Mouse (Mus musculus): ENCODE data around the gene Mars. TPM values are rescaled to one million over a fixed set of nuclear protein-coding genes. Genes with fewer than 3 reads are reported as not detected.

Mars gene
- 100 to 1,000 TPM; 106 to 128 TPM for total RNA-seq (2021)
- polyA plus RNA-seq (2012; rRNA removed) = 90.6 and 111 TPM in 2 replicates
- long read RNA-seq, transcript Mars-201 (21 exons, 2,939 nt) = major isoform, 135 of 156 reads
- long read RNA-seq, transcript Mars-206 (22 exons, 2,962 nt) = minor isoform, 5 of 156 reads
- long read RNA-seq, partial matches to known transcripts = 7 of 156 reads
- long read RNA-seq, other reads (novel, unspliced or antisense) = 8 of 156 reads

DNA sequence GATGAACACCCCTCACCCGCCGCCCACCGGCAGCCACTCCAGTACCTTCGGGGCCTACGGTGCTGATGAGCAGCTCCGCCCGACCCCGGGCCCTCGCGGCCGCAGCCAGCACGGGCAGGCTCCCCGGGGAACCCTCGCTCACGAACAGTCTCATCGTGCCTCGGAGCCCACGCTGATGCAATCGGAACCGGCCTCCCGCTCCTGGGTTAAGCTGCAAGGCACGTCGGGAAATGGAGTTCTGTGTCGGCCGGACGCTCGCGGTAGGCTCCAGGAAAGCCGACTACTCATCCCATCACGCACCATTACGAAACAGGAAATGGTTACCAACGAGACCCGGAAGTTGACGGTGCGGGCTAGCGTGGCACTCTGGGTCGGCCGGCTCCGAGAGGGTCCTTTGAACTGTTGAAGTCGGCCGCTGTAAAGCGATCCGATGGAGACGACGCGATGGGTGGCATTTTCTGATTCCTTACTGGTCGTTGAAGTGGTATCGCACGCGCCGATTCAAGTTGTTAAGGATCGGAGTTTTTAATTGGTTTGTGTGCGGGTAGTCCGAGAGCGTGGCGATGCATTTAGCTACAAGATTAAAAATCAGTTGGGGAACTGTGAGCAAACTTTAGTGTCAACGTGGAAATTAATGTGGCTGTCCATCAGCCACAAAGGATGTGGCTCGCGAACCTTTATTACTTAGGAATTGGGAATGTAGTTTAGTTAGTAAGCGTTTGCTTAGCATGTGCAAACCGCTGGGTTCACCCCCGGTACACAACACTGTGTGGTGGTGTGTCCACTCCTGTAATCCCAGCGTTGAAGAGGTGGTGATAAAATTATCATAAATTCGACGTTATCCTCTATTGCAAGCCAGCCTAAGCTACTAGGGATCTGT, at the start of gene Mars:
Mars (minus strand) TSS at position 311 of the 880 bp plus-strand sequence.
- DNase-seq = peak; percentile 98

DNA sequence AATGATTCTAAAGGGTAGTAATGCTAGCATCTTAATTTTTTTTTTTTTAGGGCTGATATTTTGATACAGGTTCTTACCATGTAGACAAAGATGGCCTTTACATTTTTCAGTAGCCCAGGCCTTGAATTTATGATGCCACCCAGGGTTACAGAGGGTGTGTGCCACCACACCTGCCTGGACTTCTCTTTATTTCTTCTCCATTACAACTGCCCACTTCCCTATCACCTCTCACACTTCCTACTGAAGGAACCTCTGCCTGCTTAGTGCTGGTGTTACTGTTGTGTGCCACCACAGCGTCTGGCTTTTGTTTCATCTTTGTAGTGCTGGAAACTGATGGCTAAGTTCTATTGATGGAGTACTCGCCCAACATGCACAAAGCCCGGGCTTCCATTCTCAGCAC, 49.1 kb upstream of the Mars start:
- no peak for DNase-seq

DNA sequence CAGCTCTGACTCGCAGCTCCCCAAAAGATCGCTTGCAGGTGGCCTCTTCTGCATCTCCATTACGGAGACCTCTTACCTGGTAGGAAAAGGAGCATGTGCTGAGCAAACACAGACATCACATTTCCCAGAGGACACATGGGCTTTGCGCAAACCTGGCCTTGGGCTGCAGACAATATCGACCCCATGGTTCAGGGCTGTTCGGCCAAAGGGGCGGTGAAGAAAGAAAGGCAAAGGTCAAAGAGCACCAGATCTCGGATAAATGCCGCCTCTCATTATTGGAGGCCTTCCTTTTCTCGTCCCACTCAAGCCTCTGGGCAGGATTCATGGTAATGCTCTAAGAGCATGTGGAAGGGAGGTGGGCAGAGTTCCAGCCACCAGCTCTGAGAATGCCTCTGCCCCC, 43.8 kb upstream of the Mars start:
- no peak for DNase-seq

DNA sequence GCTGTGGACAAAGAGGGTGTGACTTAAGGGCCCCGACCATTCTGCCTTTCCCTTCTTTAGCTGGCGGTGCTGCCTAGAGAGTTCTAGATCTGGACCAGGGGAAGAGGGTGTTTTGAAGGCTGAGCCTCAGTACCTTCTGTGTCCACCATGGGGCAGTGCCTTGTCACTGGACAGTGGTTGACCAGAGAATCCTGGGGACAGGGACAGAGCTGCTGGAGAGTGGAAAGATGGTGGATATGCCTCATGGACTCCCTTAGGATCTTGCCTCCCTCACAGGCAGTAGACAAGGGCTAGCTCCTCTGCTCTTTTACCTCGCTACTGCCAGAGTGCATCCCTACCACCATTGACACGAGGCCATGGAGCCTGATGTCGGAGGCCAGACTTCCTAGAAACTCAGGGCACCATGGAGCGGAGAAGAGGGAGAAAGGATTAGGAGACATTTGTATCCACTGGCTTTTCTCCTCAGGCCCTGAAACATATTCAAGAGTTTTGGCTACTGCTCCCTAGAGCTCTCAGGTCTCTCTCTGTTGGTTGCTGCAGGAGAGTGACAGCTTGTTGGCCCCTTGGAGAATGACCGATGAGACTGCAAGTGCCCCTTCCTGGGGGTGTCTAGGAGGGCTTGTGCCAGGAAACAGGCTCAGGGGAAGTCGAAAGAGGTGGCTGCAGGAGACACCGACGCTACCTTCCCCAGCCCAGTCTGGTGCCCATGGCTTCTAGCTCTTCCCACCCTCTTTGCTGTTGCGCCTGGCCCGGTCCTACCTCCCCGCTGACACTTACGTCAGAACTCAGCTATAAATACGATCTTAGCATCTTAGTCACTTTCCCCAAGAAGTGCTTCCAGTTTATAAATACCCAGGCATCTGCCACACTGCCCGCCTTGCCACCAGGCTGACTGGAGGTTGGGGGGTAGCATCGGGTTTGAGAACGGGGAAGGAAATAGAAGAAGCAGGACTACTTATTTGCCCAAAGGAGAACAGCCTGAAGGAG, 42.6 kb upstream of the Mars start, which contains the start of gene Inhbe:
Inhbe (minus strand) TSS at position 503 of the 987 bp plus-strand sequence.
- DNase-seq = peak; percentile 51

DNA sequence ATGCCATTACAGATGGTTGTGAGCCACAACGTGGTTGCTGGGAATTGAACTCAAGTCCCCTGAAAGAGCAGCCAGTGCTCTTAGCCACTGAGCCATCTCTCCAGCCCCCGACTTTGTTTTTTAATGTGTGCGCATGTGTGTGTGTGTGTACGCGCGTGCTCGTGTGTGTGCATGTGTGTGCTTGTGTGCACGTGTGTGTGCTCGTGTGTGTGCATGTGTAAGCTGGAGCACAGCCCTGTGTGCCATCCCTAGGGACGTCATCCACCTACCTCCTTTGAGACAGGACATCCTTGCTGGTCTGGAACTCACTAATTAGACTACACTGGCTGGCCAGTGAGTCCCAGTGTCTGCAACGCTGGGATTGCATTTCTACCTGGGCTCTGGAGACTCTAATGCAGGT, 41.2 kb upstream of the Mars start:
- no peak for DNase-seq

DNA sequence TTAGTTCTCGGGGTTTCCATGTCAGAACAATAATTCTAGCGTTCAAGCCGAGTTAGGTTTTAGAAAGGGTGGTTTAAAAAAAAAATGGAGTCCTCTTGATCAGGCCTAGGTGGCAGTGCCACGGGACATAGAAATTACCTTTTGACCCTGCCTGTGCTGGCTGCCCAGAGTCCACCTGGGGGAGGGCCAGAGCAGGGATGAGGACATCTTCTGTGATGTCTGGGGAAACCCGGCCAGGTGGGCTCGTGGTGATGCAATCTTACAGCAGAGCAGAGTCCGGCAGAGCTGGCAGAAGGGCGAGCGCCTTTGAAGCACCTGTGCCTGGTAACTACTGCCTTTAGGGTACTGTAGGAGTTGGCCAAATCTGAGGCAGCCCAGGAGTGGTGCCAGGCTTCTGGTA, 40.6 kb upstream of the Mars start:
- no peak for DNase-seq

DNA sequence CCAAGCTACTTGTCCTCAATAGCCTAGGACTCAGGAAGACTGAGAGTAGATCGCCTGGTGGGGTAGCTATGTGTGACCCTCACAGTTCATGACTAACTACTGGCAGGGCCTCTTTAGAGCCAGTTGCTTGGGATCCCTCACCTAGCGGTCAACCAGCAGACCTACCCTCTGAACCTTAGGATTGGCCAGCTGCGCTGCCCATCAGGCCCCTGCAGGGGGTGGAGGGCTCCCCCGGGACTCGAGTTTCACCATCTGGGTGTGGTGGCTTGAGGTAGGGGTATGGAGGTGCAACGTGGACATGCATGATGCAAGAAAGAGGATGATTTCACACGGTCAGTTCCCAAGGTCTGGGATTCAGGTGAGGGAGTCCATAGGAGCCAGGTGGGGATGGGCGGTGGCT, 40.1 kb upstream of the Mars start:
- no peak for DNase-seq

DNA sequence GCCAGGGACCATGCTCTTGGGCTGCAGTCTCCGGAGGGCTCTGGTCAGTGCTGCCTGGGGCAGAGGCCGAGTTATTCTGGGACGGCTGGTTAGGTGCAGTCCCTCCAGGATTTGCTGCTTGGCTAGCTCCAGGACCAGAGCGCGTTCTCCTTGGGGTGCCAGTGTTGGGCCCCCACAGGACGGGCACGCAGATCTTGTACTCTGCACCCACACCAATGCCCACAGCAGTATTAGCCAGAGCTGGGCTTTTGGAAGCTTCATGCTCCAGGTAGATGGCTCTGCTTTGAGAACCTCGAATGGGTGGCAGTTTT, 39.7 kb upstream of the Mars start:
- no peak for DNase-seq

DNA sequence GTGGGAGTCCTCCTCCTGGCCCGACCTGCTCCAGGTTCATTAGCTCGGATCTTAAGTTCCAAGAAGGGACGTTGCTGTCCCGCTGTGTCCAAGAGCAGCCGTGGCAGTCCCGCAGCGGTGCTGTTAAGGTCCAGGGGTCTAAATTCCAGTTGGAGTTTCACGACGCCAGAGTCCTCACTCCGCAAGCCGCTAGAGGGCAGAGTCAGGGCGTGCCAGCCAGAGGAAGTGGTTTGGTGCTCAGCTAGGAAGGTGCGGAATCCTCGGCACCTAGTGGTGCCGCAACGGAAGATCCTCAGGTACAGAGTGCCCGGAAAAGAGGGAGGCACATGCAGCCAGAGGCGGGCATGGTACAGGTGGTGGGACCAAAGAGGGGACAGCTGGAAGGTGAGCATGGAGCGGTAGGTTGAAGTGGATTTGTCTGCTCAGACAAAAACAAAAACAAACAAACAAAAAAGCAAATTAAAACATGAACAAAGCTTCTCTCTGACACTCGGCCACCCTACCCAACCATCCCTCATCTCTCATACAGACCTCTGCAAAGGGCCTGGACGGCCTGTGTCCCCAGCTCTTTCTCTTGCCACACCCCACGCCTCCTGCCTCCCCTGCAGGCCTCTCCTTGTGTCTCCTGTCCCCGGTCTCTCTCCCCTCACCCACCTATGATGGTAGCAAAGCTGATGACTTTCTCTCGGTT, 39.2 kb upstream of the Mars start:
- DNase-seq = peak; percentile 61

DNA sequence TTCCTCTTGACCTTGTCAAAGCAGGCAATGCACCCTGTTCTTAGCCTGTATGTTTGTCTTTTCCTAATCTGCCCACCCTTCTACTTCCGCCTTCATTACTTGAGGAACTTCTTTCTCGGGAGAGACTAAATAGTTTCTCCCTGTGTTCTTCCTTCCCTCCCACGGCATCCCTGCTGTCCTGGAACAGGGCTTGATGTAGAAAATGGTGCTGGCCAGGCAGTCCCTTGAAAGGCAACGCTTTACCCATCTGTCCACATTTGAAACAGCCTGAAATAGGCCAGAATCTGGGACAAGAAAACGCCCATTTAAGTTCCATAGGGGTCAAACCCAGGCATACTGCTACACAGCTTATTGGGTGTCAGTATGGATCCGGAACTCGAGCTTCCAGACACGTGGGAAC, 38.2 kb upstream of the Mars start:
- DNase-seq = no peak

DNA sequence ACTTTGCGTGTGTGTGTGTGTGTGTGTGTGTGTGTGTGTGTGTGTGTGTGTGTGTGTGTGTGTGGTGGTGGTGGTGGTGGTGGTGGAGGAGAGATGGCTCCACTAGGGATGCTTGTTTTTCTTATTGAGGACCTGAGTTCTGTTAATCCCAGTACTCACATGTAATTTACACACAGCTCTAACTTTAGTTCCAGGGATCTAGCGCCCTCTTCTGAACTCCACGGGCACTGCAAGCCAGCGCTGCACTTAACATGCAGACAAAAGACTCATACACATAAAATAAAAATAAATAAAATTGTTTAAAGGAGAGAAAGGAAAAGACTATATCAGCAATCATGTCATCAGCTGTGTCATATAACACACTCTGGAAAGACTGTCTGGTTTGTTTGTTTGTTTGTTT, 37.4 kb upstream of the Mars start:
- no peak for DNase-seq

DNA sequence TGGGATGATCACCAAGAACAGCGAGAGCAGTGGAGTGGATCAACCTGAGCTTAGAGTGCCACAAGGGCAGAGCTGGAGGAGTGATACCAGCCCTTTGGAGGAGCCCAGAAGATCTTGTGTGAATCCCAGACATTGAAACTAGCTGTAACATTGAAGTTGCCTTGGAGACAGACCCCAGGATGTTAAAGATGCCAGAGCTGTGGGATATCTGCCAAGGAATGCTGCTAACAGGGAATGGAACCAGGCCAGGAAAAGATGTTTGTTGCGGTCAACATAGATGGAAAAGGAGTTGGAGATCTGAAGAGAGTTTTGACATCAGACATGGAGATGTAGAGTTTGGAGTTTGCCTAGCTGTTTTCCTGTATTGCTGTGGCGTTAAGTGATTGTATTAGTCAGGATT, 34.6 kb upstream of the Mars start:
- no peak for DNase-seq

DNA sequence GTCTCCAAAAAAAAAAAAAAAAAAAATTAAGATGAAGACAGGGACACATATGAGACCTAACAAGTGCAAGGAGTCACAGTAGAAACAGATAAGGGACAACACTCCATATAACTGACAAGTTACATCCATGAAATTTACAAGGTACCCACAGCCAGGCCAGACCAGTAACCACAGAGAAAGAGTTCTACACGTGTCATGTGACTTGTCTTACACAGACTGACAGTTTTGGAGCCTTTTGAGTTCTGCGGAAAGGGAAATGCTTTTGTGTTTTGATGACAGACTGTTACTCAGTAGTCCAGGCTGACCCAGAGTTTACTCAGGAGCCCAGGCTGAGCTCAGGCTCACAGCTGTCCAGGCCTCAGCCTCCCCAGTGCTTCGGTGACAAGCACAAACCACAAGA, 31.4 kb upstream of the Mars start:
- DNase-seq = no peak

DNA sequence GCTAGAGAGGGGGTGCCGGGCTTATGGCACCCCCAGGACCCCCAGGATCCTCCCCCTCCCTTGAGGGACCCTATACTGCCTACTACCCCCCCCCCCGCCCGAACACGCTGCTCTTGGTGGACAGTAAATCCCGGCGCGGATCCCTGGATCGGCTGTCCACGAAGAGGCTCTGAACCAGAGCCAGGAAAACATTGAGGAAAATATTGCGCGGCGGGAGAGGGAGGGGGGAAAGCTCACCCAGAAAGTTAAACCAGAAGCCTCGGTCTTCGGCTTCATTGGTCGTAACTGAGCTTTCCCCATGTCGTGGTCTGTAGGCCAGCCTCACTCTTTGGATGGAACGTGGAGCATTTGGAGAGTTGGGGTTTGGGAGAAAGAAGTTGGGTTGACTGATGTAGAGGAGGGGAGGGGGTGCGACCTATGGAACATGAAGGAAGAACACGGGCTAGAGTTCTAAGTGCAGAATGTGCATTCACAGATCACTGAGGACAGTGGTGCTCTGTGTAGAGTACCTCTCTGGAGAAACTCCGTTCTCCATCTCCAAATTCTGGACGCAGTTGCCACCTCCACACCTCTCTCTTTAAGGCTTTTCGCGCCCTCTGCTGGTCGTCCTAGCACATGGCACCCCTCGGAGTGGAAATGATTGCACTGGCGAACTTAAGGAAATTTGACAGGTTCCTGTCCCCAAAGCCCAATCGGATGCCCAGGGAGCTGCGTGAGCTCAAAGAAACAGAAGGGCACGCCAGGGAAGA, 30.5 kb upstream of the Mars start, which contains the start of gene Gli1:
Gli1 (minus strand) TSS at position 84 of the 749 bp plus-strand sequence.
- peak; percentile 86 for DNase-seq

DNA sequence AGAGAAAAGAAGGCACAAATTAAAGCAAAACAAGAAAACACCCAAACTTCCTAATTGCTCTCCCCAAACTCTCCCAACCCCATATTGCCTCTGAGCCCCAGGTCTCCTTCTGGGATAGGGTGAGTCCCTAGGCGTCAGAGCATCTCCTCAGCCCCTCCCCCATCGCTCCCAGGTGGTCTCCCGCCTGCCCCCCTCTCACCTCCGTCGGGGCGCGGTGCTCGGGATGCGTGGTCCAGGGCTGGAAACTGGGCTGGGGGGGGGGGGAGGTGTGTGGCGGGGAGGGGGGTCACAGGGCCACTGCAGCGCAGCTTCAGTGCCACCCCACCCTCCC, 29.7 kb upstream of the Mars start:
- no peak for DNase-seq

DNA sequence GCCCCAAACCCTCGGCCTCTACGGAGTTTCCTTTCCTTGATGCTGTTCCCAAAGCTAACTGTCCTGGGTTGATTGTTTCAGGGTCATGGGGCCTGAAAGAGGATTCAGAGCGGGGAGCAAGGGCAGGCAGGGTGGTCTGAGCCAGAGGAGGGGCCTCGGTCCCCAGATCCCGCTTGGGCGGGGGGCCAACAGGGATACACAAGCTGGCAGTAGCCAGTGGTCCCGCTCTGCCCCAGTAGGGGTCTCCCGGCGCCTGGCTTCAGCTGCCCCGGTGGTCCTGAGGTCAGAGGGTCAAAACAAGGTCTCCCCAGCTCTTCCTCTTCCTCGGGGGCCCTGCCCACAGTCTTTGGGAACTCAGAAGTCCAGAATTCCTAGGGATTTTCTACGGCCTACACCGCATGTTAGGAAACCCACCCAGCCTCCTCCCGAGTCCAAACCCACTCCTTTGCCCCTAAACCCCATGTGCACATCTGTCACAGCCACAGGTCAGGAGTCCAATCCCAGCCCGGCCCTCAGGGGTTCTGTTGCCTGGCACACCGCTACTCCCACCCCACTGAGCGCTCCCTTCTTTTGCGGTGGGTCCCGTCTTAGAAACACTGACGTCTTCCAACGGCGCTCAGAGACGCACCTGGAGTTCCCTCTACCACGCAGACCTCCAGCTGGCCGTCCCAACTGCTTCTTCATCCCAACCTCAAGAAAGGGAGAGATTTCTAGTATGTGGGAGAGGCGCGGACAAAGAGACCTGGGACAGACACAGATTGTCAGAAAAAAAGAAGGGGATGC, 29.2 kb upstream of the Mars start:
- no peak for DNase-seq

DNA sequence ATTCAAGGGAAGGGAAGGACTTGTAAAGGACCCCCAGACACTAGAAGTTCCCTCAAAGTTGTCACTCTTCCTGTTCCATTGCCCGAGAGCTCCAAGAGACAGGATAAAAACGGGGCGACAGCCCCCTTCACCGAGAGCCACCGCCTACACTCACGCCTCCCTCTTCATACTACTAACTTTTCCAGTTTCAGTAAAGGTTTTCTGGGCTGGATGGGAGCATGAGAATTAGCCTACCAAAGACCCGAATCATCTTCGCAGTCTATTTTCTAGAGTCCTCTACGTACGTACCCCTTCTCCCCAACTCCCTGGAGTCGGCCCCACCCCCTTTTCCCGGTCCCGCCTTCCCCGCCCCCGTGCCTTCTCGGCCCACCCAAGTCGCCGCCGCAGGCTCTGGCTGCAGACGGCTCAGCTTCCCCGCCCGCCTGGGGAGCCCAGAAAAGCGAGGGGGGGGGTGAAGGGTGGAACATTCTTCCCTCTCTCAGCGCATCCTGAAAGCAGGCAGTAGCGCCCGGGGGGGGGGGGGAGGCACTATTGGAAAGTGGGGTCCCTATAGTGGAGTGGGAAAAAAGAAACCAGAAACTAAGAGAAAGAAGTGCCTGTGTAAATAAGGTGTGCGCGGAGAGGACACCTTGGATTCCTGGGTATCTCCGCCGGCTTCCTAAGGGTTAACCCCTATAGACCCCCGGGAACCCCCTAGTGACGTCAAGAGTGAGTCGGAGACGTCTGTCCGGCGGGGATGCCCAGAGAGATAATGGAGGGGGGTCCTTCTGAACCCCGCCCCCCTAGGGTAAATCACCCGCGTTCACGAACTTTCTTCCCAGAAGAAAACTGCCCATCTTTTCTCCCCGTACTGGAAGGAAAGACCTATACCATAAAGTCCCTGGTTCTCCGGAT, 28.3 kb upstream of the Mars start:
- DNase-seq = peak; percentile 63

DNA sequence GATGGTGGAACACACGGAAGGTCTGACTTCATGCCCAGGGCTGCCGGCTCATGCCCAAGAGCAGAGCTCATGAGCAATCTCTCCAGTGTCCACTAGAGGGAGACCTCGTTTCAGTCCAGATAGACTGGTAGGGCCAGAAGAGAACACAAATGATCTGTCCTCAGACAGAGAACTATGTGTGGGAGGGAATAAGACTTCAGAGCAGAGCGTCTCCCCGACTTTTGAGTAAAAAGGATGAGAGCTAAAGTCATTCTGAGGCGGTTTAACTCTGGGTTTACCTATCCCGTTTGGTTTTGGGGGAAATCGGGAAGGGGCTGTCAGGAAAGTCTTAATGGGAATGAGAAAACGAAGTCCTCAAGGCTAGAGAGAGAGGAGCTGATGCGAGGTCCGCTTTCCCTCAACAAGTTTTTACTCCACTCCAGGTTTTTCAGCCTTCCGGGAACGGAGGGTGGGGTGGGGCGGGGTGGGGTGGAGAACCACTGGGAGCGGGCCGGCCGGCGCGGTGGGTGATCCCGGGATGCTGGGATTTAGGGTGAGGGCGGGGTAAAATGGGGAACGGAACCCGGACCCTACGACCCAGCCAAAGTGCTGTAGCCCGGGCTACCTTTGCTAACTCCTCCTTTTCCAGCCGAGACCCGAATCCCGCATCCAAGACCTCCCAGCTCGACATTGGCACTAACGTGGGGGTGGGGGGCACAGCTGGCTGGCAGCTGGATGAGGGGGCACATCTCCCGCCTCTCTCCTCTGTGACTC, 27.5 kb upstream of the Mars start:
- DNase-seq = peak; percentile 89

Measured in adrenal gland, adult 2 months (tissue).